Mouse (Mus musculus) heart, postnatal 0 days (tissue): ENCODE results near the gene Med25.

Experiments used
- CTCF ChIP-seq: IDR thresholded peaks from 2 replicates; pipeline ENCODE4 v1.5.1; 2016; ENCODE audit warnings: antibody characterized with exemption, control low read depth, low read depth
- EP300 ChIP-seq: IDR thresholded peaks from 2 replicates; pipeline ENCODE4 v1.6.1; 2016; ENCODE audit warnings: antibody characterized with exemption, low read depth

DNA sequence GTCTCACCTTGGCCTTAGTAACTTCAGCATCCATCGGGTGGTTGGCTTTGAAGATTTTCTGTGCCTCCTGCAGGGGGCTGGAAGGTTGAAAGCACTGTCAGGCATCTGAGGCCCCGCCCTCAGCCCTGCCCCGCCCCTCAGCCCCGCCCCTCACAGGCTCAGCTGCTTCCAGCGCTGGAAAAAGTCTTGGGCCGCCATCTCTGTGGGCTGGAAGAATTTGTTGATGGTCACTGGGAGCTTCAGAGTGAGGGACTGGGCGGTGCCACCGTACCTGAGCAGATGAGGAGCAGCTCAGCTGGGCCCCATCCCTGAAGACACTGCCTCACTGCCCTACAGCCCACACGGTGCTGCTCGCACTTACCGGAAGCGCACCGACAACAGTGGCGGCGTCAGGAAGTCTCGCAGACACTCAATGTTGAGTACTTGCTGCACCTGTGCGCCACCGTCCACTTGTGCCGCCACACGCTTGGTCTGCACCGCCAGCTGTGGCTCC lies 8.8 kb upstream of the Med25 start:
- no peak for TF ChIP-seq CTCF
- TF ChIP-seq EP300: no peak
